Mouse (Mus musculus) liver, adult (tissue): ENCODE results near the gene Larp4.

Experiments used
- GATA4 ChIP-seq: IDR thresholded peaks from 2 replicates; pipeline ENCODE4 v1.6.1; 2014; ENCODE audit warnings: mild to moderate bottlenecking, low read length; ENCODE audit not compliant: insufficient replicate concordance

Gene Larp4

GRCm38 (mm10) chr15:100040541-100041266, 70.8 kb downstream of the Larp4 start:
- TF ChIP-seq GATA4 = no peak

DNA sequence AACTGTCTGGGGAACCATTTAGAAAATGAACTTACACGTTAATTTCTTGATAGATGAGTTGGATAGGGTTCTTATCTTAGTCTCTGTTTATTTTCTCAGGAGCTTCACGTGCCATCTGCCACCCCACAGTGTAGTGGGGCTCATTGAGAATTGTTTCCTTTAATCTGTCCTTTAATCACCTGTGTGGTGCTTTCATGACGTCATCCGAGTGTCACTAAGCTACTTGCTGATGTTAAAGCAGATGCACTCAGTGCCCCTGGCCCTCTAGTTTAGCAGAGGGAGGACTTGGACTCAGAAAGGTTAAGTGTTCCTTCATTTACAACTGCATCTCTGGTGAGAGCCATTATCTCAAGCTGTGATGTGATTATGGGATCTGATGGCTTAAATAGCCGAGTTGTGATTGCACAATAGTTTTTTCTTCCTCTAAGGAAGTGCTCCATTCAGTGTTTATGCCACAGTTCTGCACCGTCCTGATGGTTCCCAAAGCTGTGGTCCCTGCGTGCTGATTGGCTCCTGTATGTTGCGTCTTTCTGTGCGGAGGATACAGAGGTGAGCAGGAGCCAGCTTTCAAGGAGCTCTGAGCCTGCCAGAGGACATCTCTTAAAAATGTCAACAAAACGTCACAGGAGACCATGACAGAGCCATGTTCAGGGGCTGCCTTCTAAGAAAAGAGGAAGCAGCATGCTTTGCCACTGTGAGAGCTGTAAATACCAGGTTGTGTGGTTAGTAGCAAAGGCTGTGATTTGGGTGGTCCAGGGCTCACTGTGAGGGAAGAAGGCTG, 71.6 kb downstream of the Larp4 start:
- no peak for TF ChIP-seq GATA4

DNA sequence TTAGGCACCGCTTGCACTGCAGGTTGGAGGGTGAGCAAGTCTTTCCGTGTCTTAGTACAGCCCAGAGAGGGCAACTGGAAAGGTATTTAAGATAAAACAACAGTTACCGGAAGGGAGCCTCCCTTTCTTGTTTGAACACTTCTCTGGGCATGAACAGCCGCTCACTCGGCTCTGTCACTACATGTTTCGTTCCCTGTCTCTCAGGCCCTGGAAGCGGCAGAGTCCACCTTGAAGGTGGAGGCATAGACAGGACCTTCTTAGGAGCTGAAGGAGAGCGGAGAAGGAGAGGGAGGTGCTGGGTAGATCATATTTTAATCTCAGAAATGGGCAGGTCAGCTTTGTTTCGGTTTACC, 72.2 kb downstream of the Larp4 start:
- no peak for TF ChIP-seq GATA4

- TF ChIP-seq GATA4 = no peak
Measured at GRCm38 (mm10) chr15:100045576-100045975, 75.7 kb downstream of the Larp4 start.

GRCm38 (mm10) chr15:100049496-100050087, 79.7 kb downstream of the Larp4 start:
- TF ChIP-seq GATA4 = no peak

DNA sequence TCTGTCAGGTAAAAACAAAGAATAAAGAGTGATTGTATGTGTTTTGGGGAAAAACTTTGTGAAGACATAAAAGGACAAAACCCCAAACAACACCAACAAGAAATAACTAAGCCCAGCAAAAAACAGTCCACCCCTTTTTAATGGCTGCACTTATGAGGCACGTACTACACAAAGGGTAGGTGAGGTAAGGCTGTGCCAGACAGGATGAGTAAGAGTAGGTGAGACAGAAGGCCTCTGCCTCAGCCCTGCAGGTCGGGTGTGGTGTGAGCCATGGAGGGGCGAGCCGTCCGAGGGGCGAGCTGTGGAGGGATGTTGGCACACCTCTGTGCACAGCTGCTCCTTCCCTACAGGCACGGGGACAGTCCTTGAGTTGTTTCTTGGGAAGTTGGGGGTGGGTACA, 81.1 kb downstream of the Larp4 start:
- TF ChIP-seq GATA4 = no peak

- no peak for TF ChIP-seq GATA4
Measured at GRCm38 (mm10) chr15:100052726-100053125, 82.9 kb downstream of the Larp4 start.

- no peak for TF ChIP-seq GATA4
Measured at GRCm38 (mm10) chr15:100056397-100056908, 86.6 kb downstream of the Larp4 start.

DNA sequence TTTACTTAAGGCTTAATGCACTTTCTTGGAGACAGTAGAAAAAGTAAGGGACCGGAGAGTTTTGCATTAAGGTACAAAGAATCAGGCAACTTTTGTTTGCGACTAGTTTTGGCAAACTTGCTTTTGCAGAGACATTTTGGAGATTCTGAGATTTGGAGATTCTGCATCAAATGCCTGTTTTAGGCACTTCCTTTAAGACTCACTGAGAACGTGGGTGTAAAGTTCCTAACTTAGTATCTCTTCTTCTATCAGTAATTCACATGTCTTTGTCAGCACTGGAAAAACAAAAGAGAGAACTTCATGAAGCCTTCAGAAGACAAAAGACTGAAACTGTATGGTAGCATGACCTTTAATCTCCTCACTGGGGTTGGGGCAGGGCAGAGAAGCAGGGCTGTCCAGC, 87.8 kb downstream of the Larp4 start:
- no peak for TF ChIP-seq GATA4

GRCm38 (mm10) chr15:100058143-100058542, 88.3 kb downstream of the Larp4 start:
- TF ChIP-seq GATA4 = no peak

GRCm38 (mm10) chr15:100058912-100059311, 89.0 kb downstream of the Larp4 start:
- TF ChIP-seq GATA4 = no peak

GRCm38 (mm10) chr15:100059626-100060311, 89.9 kb downstream of the Larp4 start:
- TF ChIP-seq GATA4 = no peak

- no peak for TF ChIP-seq GATA4
Measured at GRCm38 (mm10) chr15:100060513-100061140, 90.8 kb downstream of the Larp4 start.

DNA sequence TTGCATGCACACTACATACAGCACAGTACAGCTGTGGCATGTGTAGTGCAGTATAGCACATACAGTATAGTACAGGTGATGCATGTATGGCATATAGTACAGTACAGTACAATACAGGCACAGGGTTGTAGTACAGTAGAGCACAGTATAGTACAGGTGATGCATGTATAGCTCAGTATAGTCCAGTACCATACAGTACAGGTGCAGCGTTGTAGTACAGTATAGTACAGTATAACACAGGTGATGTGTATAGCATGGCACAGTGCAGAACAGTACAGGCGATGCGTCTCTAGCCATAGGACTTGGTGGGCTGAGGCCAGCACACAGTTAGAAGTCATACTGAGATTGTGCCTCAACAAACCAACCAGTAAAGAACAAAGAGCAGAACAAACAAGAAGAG, 91.5 kb downstream of the Larp4 start:
- TF ChIP-seq GATA4 = no peak

- no peak for TF ChIP-seq GATA4
Measured at GRCm38 (mm10) chr15:100063229-100063773, 93.4 kb downstream of the Larp4 start.
